Mouse (Mus musculus): Measurements from ENCODE around the gene Fgfr2. TPM values are rescaled to one million over a fixed set of nuclear protein-coding genes. Genes with fewer than 3 reads are reported as not detected.

Gene Fgfr2
- polyA plus RNA-seq, 1 experiment from 2014 or later = 11.4 TPM

- no peaks in the 10 kb centered on the region for H3K9me3 ChIP-seq (replicated peaks; ENCODE audit: control insufficient read depth, low read length)
- no peaks in the 10 kb centered on the region for H3K27me3 ChIP-seq (ENCODE audit: control insufficient read depth, insufficient read depth, low read depth, low read length)
- H3K4me1 ChIP-seq (ENCODE audit: control insufficient read depth, low read depth, low read length) = no peaks in the 10 kb centered on the region; the same call in 1 of the 2 replicates
- ATAC-seq (ENCODE audit: low read depth) = no peak
- H3K36me3 ChIP-seq (ENCODE audit: control insufficient read depth, insufficient read depth) = no peaks in the 10 kb centered on the region
- H3K4me3 ChIP-seq (ENCODE audit: low read depth, low read length) = no peak overlapping the region
- no peak overlapping the region for H3K9ac ChIP-seq (ENCODE audit: low read depth, low read length)
- no peak overlapping the region for H3K27ac ChIP-seq (ENCODE audit: low read length)
- WGBS (ENCODE audit: insufficient replicate concordance) = 52% methylated on average over 10 of the region's 10 CpGs
- no peak overlapping the region for H3K4me2 ChIP-seq (ENCODE audit: low read depth, low read length)
Measured at GRCm38 (mm10) chr7:132356881-132357840, 766.0 kb downstream of the Fgfr2 start.

GRCm38 (mm10) chr7:132356185-132356584, 767.0 kb downstream of the Fgfr2 start:
- no peaks in the 10 kb centered on the region for H3K9me3 ChIP-seq (replicated peaks; ENCODE audit: control insufficient read depth, low read length)
- no peak overlapping the region for H3K9ac ChIP-seq (ENCODE audit: low read depth, low read length)
- WGBS (ENCODE audit: insufficient replicate concordance) = 48% methylated on average over 8 of the region's 8 CpGs
- H3K4me2 ChIP-seq (ENCODE audit: low read depth, low read length) = no peak overlapping the region
- no peak for ATAC-seq (ENCODE audit: low read depth)
- H3K36me3 ChIP-seq (ENCODE audit: control insufficient read depth, insufficient read depth) = no peaks in the 10 kb centered on the region
- H3K27me3 ChIP-seq (ENCODE audit: control insufficient read depth, insufficient read depth, low read depth, low read length) = no peaks in the 10 kb centered on the region
- H3K27ac ChIP-seq (ENCODE audit: low read length) = no peak overlapping the region
- H3K4me1 ChIP-seq (ENCODE audit: control insufficient read depth, low read depth, low read length) = no peaks in the 10 kb centered on the region; the same call in 1 of the 2 replicates
- H3K4me3 ChIP-seq (ENCODE audit: low read depth, low read length) = no peak overlapping the region

- H3K27me3 ChIP-seq (ENCODE audit: control insufficient read depth, insufficient read depth, low read depth, low read length) = no peaks in the 10 kb centered on the region
- H3K4me1 ChIP-seq (ENCODE audit: control insufficient read depth, low read depth, low read length) = no peaks in the 10 kb centered on the region; the same call in 1 of the 2 replicates
- no peaks in the 10 kb centered on the region for H3K9me3 ChIP-seq (replicated peaks; ENCODE audit: control insufficient read depth, low read length)
- H3K27ac ChIP-seq (ENCODE audit: low read length) = no peak overlapping the region; the same call in 1 of the 2 replicates
- WGBS (ENCODE audit: insufficient replicate concordance) = 58% methylated on average over 6 of the region's 6 CpGs
- no peak overlapping the region for H3K9ac ChIP-seq (ENCODE audit: low read depth, low read length)
- H3K36me3 ChIP-seq (ENCODE audit: control insufficient read depth, insufficient read depth) = no peaks in the 10 kb centered on the region
- H3K4me3 ChIP-seq (ENCODE audit: low read depth, low read length) = no peak overlapping the region
- H3K4me2 ChIP-seq (ENCODE audit: low read depth, low read length) = no peak overlapping the region
- no peak for ATAC-seq (ENCODE audit: low read depth)
Measured at GRCm38 (mm10) chr7:132355767-132356166, 767.4 kb downstream of the Fgfr2 start.

GRCm38 (mm10) chr7:132349075-132349572, 774.0 kb downstream of the Fgfr2 start:
- no peaks in the 10 kb centered on the region for H3K9me3 ChIP-seq (replicated peaks; ENCODE audit: control insufficient read depth, low read length)
- H3K27me3 ChIP-seq (ENCODE audit: control insufficient read depth, insufficient read depth, low read depth, low read length) = no peaks in the 10 kb centered on the region
- H3K9ac ChIP-seq (ENCODE audit: low read depth, low read length) = no peak overlapping the region
- H3K4me2 ChIP-seq (ENCODE audit: low read depth, low read length) = no peak overlapping the region
- H3K4me3 ChIP-seq (ENCODE audit: low read depth, low read length) = no peak overlapping the region
- H3K27ac ChIP-seq (ENCODE audit: low read length) = no peak overlapping the region
- H3K4me1 ChIP-seq (ENCODE audit: control insufficient read depth, low read depth, low read length) = no peaks in the 10 kb centered on the region
- no peaks in the 10 kb centered on the region for H3K36me3 ChIP-seq (ENCODE audit: control insufficient read depth, insufficient read depth)
- no peak for ATAC-seq (ENCODE audit: low read depth)
- 64% methylated on average over 6 of the region's 6 CpGs for WGBS (ENCODE audit: insufficient replicate concordance)

GRCm38 (mm10) chr7:132347273-132348045, 775.7 kb downstream of the Fgfr2 start:
- 40% methylated on average over 9 of the region's 9 CpGs for WGBS (ENCODE audit: insufficient replicate concordance)
- Histone ChIP-seq H3K27ac (ENCODE audit: low read length) (no peak overlapping the region), H3K9me3 (replicated peaks; ENCODE audit: control insufficient read depth, low read length) (no peaks in the 10 kb centered on the region), H3K4me3 (ENCODE audit: low read depth, low read length) (no peak overlapping the region), H3K36me3 (ENCODE audit: control insufficient read depth, insufficient read depth) (no peaks in the 10 kb centered on the region), H3K27me3 (ENCODE audit: control insufficient read depth, insufficient read depth, low read depth, low read length) (no peaks in the 10 kb centered on the region), H3K4me1 (ENCODE audit: control insufficient read depth, low read depth, low read length) (no peaks in the 10 kb centered on the region), H3K4me2 (ENCODE audit: low read depth, low read length) (no peak overlapping the region), H3K9ac (ENCODE audit: low read depth, low read length) (no peak overlapping the region)
- ATAC-seq (ENCODE audit: low read depth) = no peak; the same call in 1 of the 2 replicates

GRCm38 (mm10) chr7:132345526-132346070, 777.6 kb downstream of the Fgfr2 start:
- Histone ChIP-seq H3K27ac (ENCODE audit: low read length) (no peak overlapping the region), H3K9ac (ENCODE audit: low read depth, low read length) (no peak overlapping the region), H3K4me1 (ENCODE audit: control insufficient read depth, low read depth, low read length) (no peaks in the 10 kb centered on the region), H3K4me2 (ENCODE audit: low read depth, low read length) (no peak overlapping the region), H3K9me3 (replicated peaks; ENCODE audit: control insufficient read depth, low read length) (no peaks in the 10 kb centered on the region), H3K27me3 (ENCODE audit: control insufficient read depth, insufficient read depth, low read depth, low read length) (no peaks in the 10 kb centered on the region), H3K36me3 (ENCODE audit: control insufficient read depth, insufficient read depth) (no peaks in the 10 kb centered on the region), H3K4me3 (ENCODE audit: low read depth, low read length) (no peak overlapping the region)
- ATAC-seq (ENCODE audit: low read depth) = no peak
- WGBS (ENCODE audit: insufficient replicate concordance) = 53% methylated on average over 5 of the region's 5 CpGs

- Histone ChIP-seq H3K4me2 (ENCODE audit: low read depth, low read length) (no peak overlapping the region), H3K27ac (ENCODE audit: low read length) (no peak overlapping the region), H3K4me1 (ENCODE audit: control insufficient read depth, low read depth, low read length) (no peaks in the 10 kb centered on the region), H3K36me3 (ENCODE audit: control insufficient read depth, insufficient read depth) (no peaks in the 10 kb centered on the region), H3K27me3 (ENCODE audit: control insufficient read depth, insufficient read depth, low read depth, low read length) (no peaks in the 10 kb centered on the region), H3K9me3 (replicated peaks; ENCODE audit: control insufficient read depth, low read length) (no peaks in the 10 kb centered on the region), H3K9ac (ENCODE audit: low read depth, low read length) (no peak overlapping the region), H3K4me3 (ENCODE audit: low read depth, low read length) (no peak overlapping the region)
- WGBS (ENCODE audit: insufficient replicate concordance) = 47% methylated on average over 4 of the region's 4 CpGs
- ATAC-seq (ENCODE audit: low read depth) = no peak
Measured at GRCm38 (mm10) chr7:132344606-132345005, 778.5 kb downstream of the Fgfr2 start.

GRCm38 (mm10) chr7:132343900-132344299, 779.2 kb downstream of the Fgfr2 start:
- Histone ChIP-seq H3K27ac (ENCODE audit: low read length) (no peak overlapping the region), H3K4me2 (ENCODE audit: low read depth, low read length) (no peak overlapping the region), H3K36me3 (ENCODE audit: control insufficient read depth, insufficient read depth) (no peaks in the 10 kb centered on the region), H3K27me3 (ENCODE audit: control insufficient read depth, insufficient read depth, low read depth, low read length) (no peaks in the 10 kb centered on the region), H3K4me1 (ENCODE audit: control insufficient read depth, low read depth, low read length) (no peaks in the 10 kb centered on the region), H3K4me3 (ENCODE audit: low read depth, low read length) (no peak overlapping the region), H3K9me3 (replicated peaks; ENCODE audit: control insufficient read depth, low read length) (no peaks in the 10 kb centered on the region), H3K9ac (ENCODE audit: low read depth, low read length) (no peak overlapping the region)
- 40% methylated on average over 2 of the region's 2 CpGs for WGBS (ENCODE audit: insufficient replicate concordance)
- no peak for ATAC-seq (ENCODE audit: low read depth)
